Comparison of ENCODE assay signal across 16 mouse cellular contexts in genomic region chrX:52448496-52448895, GRCm38 (mm10).
"Had no signal": no experiment of that assay in that cellular context is flagged by ENCODE, and none has a peak within 500 bp of the region (broad histone marks: within the 10 kb centered on the region; RNA-seq: fewer than 3 reads in every experiment).

No protein-coding gene starts in this region.

- H3K27me3 ChIP-seq: liver, embryonic 13.5 days; lung, embryonic 15.5 days; midbrain, embryonic 12.5 days had no signal

- H3K36me3 ChIP-seq: kidney, embryonic 15.5 days; liver, embryonic 13.5 days; lung, embryonic 15.5 days; midbrain, embryonic 12.5 days had no signal

- H3K4me3 ChIP-seq: kidney, embryonic 15.5 days; liver, embryonic 13.5 days; lung, embryonic 15.5 days; megakaryocyte, embryonic 14.5 days; midbrain, embryonic 12.5 days had no signal

- DNase-seq: kidney, adult 18-20 months; kidney, postnatal 25 days; layer of hippocampus, adult 9-11 months; layer of hippocampus, postnatal 36 days; liver; liver, embryonic 13.5 days; liver, postnatal 0 days; lung, postnatal 14 days; right cerebral cortex, postnatal 14 days; thymus, postnatal 36 days had no signal

- H3K9ac ChIP-seq: kidney, embryonic 15.5 days; liver, embryonic 13.5 days; liver, postnatal 0 days; lung, embryonic 15.5 days; midbrain, embryonic 12.5 days had no signal

- H3K4me1 ChIP-seq: liver, embryonic 13.5 days; lung, embryonic 15.5 days; megakaryocyte, embryonic 14.5 days; midbrain, embryonic 12.5 days had no signal

- H3K4me2 ChIP-seq: kidney, embryonic 15.5 days; liver, embryonic 13.5 days; lung, embryonic 15.5 days; midbrain, embryonic 12.5 days had no signal

- H3K9me3 ChIP-seq: kidney, embryonic 15.5 days; liver, embryonic 13.5 days; lung, embryonic 15.5 days; megakaryocyte, embryonic 14.5 days; midbrain, embryonic 12.5 days had no signal

- H3K27ac ChIP-seq: kidney, embryonic 15.5 days; liver, embryonic 13.5 days; lung, embryonic 15.5 days; macrophage; midbrain, embryonic 12.5 days had no signal

- ATAC-seq: liver, postnatal 0 days; midbrain, embryonic 16.5 days had no signal
